Mouse (Mus musculus): ENCODE results near the gene Smim20.

- no peak for TF ChIP-seq CTCF (IDR thresholded peaks at IDR 0.05; ENCODE audit: control insufficient read depth, insufficient read depth, low read length)
- no peak for TF ChIP-seq POLR2A (IDR thresholded peaks at IDR 0.05; ENCODE audit: borderline replicate concordance, control insufficient read depth, low read depth, low read length)
Measured at GRCm38 (mm10) chr5:53320331-53320730, 53.4 kb downstream of the Smim20 start.

Measured in bone marrow, adult 2 months (tissue).